Mouse (Mus musculus): ENCODE measurements around the gene 2200002D01Rik. TPM values are rescaled to one million over a fixed set of nuclear protein-coding genes. Genes with fewer than 3 reads are reported as not detected.

2200002D01Rik gene
- 0.65 and 1.5 TPM in 2 replicates for polyA plus RNA-seq (2015; fragmentation: Nextera tagmentation; extraction: Ambion mirVana)

- Histone ChIP-seq H3K4me3 (replicated peaks; ENCODE audit: low read length) (no peak within 1 kb of the TSS), H3K9ac (replicated peaks; ENCODE audit: low read depth, low read length) (0 out of 2 replicates have a peak within 1 kb of the TSS, but pooled peaks have one; percentile 9)
- no peak for ATAC-seq
Observed at GRCm38 (mm10) chr7:29248261-29248841, at the start of gene 2200002D01Rik. Gene 2200002D01Rik, minus strand, starts transcription at chr7:29248466.

DNA sequence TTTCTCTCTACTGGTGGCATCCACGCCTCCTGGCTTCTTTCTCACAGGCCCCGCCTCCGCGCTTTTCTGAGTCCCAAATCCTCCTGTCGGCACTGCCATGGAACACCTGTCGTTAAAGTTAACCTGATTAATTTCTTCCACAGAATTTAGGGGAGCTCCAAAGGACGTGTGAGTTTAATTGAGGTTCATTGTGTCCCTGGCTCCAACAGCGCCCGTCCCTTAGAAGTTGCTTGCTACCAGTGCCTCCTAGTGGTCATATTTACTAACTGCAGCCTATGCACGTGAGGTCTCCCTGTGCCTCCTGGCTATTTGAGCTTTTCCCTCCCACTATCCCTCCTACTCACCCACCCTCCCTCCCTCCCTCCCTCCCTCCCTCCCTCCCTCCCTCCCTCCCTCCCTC lies 48.7 kb upstream of the 2200002D01Rik start:
- Histone ChIP-seq H3K4me2 (ENCODE audit: low read length) (peak overlapping the region; percentile 11; the same call in 1 of the 2 replicates), H3K4me3 (replicated peaks; ENCODE audit: low read length) (no peak overlapping the region), H3K27ac (ENCODE audit: low read length) (no peak overlapping the region), H3K9me3 (ENCODE audit: control insufficient read depth, low read length) (no peaks in the 10 kb centered on the region), H3K4me1 (replicated peaks; ENCODE audit: control insufficient read depth, insufficient read depth, low read length) (peaks cover 13% of the 10 kb centered on the region), H3K36me3 (ENCODE audit: control insufficient read depth, insufficient read depth) (no peaks in the 10 kb centered on the region), H3K9ac (replicated peaks; ENCODE audit: low read depth, low read length) (0 out of 2 replicates have a peak overlapping the region, but pooled peaks have one; percentile 28), H3K27me3 (replicated peaks; ENCODE audit: control insufficient read depth, insufficient read depth, low read length) (no peaks in the 10 kb centered on the region)
- 11% methylated on average over 10 of the region's 10 CpGs for WGBS
- no peak for ATAC-seq

More at GRCm38 (mm10) chr7:29248261-29248841, at the start of gene 2200002D01Rik:
- WGBS: 20% methylated on average over 20 of the region's 20 CpGs
- no peak within 1 kb of the TSS for H3K27ac ChIP-seq (ENCODE audit: low read length)
- peaks cover 5% of the 10 kb centered on the region; the same call in 1 of the 2 replicates for H3K27me3 ChIP-seq (replicated peaks; ENCODE audit: control insufficient read depth, insufficient read depth, low read length)
- no peaks in the 10 kb centered on the region for H3K9me3 ChIP-seq (ENCODE audit: control insufficient read depth, low read length)
- H3K36me3 ChIP-seq (ENCODE audit: control insufficient read depth, insufficient read depth): no peaks in the 10 kb centered on the region; the same call in 1 of the 2 replicates
- H3K4me1 ChIP-seq (replicated peaks; ENCODE audit: control insufficient read depth, insufficient read depth, low read length): peaks cover 5% of the 10 kb centered on the region; the same call in 1 of the 2 replicates
- H3K4me2 ChIP-seq (ENCODE audit: low read length): peak within 1 kb of the TSS; percentile 13

GRCm38 (mm10) chr7:29295861-29296647 lies 47.8 kb upstream of the 2200002D01Rik start:
- Histone ChIP-seq H3K4me2 (ENCODE audit: low read length) (no peak overlapping the region), H3K36me3 (ENCODE audit: control insufficient read depth, insufficient read depth) (no peaks in the 10 kb centered on the region), H3K9me3 (ENCODE audit: control insufficient read depth, low read length) (no peaks in the 10 kb centered on the region), H3K27me3 (replicated peaks; ENCODE audit: control insufficient read depth, insufficient read depth, low read length) (no peaks in the 10 kb centered on the region), H3K4me3 (replicated peaks; ENCODE audit: low read length) (no peak overlapping the region), H3K27ac (ENCODE audit: low read length) (no peak overlapping the region), H3K9ac (replicated peaks; ENCODE audit: low read depth, low read length) (no peak overlapping the region), H3K4me1 (replicated peaks; ENCODE audit: control insufficient read depth, insufficient read depth, low read length) (peaks cover 23% of the 10 kb centered on the region)
- ATAC-seq: no peak
- 82% methylated on average over 24 of the region's 24 CpGs for WGBS

DNA sequence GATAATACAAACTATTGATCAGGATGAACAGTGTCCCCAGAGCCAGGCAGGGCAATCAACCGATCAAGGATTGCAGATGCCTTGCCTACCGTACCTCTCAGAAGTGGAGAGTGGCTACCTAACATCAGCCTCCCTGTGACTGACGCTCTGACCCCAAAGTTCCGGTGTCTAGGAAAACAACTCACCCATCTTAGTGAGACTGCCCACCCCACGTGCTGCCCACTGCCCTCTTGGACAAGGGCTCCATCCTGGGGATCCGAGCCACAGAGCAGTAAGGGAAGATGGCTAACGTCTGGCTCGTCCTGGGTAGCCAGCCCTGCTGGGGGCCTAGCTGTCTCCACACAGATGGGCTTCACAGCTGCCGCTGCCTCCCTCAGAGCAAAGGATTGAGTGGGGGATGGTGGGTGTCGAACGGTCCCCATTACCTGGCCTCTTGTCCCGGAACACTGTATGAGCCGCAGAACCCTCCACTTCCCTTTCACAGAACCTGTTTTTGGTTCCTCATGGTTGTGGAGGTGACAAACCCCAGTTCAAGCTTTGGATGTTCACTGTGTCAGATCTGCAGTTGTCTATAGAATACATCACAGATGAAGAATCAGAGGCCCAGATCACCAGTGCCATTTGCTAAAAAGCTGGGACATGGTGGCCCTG lies 46.0 kb upstream of the 2200002D01Rik start:
- H3K4me2 ChIP-seq (ENCODE audit: low read length): no peak overlapping the region
- no peak overlapping the region for H3K27ac ChIP-seq (ENCODE audit: low read length)
- H3K27me3 ChIP-seq (replicated peaks; ENCODE audit: control insufficient read depth, insufficient read depth, low read length): no peaks in the 10 kb centered on the region
- no peak overlapping the region for H3K4me3 ChIP-seq (replicated peaks; ENCODE audit: low read length)
- H3K36me3 ChIP-seq (ENCODE audit: control insufficient read depth, insufficient read depth): no peaks in the 10 kb centered on the region
- no peak for ATAC-seq
- H3K4me1 ChIP-seq (replicated peaks; ENCODE audit: control insufficient read depth, insufficient read depth, low read length): peaks cover 33% of the 10 kb centered on the region
- no peak overlapping the region for H3K9ac ChIP-seq (replicated peaks; ENCODE audit: low read depth, low read length)
- no peaks in the 10 kb centered on the region for H3K9me3 ChIP-seq (ENCODE audit: control insufficient read depth, low read length)
- 62% methylated on average over 13 of the region's 13 CpGs for WGBS

GRCm38 (mm10) chr7:29293131-29294065 lies 45.1 kb upstream of the 2200002D01Rik start:
- no peaks in the 10 kb centered on the region for H3K9me3 ChIP-seq (ENCODE audit: control insufficient read depth, low read length)
- no peak overlapping the region for H3K4me3 ChIP-seq (replicated peaks; ENCODE audit: low read length)
- H3K27ac ChIP-seq (ENCODE audit: low read length): peak overlapping the region; percentile 80
- 42% methylated on average over 19 of the region's 19 CpGs for WGBS
- 0 out of 2 replicates have a peak overlapping the region, but pooled peaks have one; percentile 27 for H3K9ac ChIP-seq (replicated peaks; ENCODE audit: low read depth, low read length)
- no peak overlapping the region for H3K4me2 ChIP-seq (ENCODE audit: low read length)
- peaks cover 37% of the 10 kb centered on the region for H3K4me1 ChIP-seq (replicated peaks; ENCODE audit: control insufficient read depth, insufficient read depth, low read length)
- no peaks in the 10 kb centered on the region for H3K27me3 ChIP-seq (replicated peaks; ENCODE audit: control insufficient read depth, insufficient read depth, low read length)
- no peak for ATAC-seq
- no peaks in the 10 kb centered on the region for H3K36me3 ChIP-seq (ENCODE audit: control insufficient read depth, insufficient read depth)

DNA sequence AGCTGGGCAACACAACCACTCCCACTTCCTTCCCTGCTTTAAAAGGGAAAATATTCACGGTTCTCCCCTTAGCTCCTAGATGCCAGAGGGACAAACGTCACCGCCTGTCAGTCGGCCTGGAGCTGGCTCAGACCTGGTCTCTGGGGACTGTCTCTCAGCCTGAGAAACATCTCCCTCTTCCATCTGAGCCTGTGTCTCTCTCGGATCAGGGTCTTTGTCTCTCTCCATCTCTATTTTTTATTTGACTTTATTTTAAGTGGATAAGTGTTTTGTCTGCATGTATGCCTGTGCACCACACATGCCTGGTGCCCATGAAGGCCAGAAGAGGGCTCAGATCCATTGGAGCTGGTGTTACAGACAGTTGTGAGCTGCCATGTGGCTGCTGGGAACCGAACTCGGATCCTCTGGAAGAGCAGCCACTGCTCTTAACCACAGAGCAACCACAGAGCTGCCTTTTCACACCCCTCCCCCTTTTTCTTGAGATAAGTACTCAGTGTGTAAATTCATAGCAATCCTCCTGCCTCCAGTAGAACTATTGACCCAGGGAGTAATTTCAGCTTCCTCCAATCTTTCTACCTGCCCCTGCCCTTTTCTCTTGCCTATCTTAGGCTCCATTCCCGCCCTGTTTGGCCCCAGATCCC lies 44.3 kb upstream of the 2200002D01Rik start:
- Histone ChIP-seq H3K9ac (replicated peaks; ENCODE audit: low read depth, low read length) (no peak overlapping the region), H3K27ac (ENCODE audit: low read length) (peak overlapping the region; percentile 80), H3K9me3 (ENCODE audit: control insufficient read depth, low read length) (no peaks in the 10 kb centered on the region), H3K27me3 (replicated peaks; ENCODE audit: control insufficient read depth, insufficient read depth, low read length) (no peaks in the 10 kb centered on the region), H3K36me3 (ENCODE audit: control insufficient read depth, insufficient read depth) (no peaks in the 10 kb centered on the region), H3K4me1 (replicated peaks; ENCODE audit: control insufficient read depth, insufficient read depth, low read length) (peaks cover 37% of the 10 kb centered on the region), H3K4me3 (replicated peaks; ENCODE audit: low read length) (no peak overlapping the region), H3K4me2 (ENCODE audit: low read length) (peak overlapping the region; percentile 29; the same call in 1 of the 2 replicates)
- peak; percentile 31; the same call in 1 of the 2 replicates for ATAC-seq
- WGBS: 24% methylated on average over 8 of the region's 8 CpGs

DNA sequence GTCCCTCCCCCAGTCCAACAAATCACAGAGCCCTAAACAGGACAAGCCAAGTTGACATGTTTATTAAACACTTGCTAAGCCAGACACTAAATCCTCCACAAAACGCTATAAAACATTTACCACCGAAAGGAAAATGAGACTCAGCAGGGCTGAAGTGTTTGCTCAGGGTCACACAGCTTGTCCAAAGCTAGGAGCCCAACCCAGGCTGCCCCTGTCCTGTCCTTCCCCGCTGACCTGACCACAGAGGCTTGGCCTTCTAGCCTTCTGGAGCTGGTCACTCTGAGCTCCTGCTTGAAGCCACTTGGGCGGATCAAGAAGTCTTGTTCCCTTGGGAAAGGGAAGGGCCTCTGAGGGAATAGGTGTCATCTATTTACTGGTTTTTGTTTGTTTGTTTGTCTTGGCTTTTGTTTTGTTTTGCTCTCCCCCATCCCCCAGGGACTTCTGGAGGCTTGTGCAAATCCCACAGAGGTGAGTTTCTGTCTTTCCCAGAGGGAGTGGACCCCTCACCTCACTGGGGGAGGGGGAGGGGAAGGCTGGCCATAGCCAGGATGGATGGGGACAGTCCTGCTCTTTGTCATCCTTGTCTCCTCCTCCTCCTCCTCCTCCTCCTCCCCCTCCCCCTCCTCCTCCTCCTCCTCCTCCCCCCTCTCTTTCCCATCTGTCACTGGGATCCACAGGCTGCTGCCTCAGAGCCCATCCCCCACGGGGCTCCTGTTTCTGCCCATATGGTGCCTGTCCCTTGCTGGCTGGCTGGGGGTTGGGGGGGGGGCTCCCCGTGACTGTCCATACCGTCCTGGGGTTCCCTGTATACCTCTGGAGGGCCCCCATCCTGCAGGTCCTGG lies 43.6 kb upstream of the 2200002D01Rik start:
- H3K27ac ChIP-seq (ENCODE audit: low read length): peak overlapping the region; percentile 86

More for the DNA sequence above, 43.6 kb upstream of the 2200002D01Rik start:
- H3K4me1 ChIP-seq (replicated peaks; ENCODE audit: control insufficient read depth, insufficient read depth, low read length): peaks cover 37% of the 10 kb centered on the region
- 27% methylated on average over 6 of the region's 7 CpGs for WGBS
- 0 out of 2 replicates have a peak overlapping the region, but pooled peaks have one; percentile 15 for H3K9ac ChIP-seq (replicated peaks; ENCODE audit: low read depth, low read length)
- peak overlapping the region; percentile 29 for H3K4me2 ChIP-seq (ENCODE audit: low read length)
- no peaks in the 10 kb centered on the region for H3K27me3 ChIP-seq (replicated peaks; ENCODE audit: control insufficient read depth, insufficient read depth, low read length)
- no peaks in the 10 kb centered on the region for H3K9me3 ChIP-seq (ENCODE audit: control insufficient read depth, low read length)
- no peak overlapping the region for H3K4me3 ChIP-seq (replicated peaks; ENCODE audit: low read length)
- ATAC-seq: peak; percentile 56
- no peaks in the 10 kb centered on the region for H3K36me3 ChIP-seq (ENCODE audit: control insufficient read depth, insufficient read depth)

All from forebrain, embryonic 16.5 days (tissue).